Mouse (Mus musculus) spleen, adult 2 months (tissue): Measurements from ENCODE around the gene Fbxl17.

Experiments
- CTCF ChIP-seq: fragments of 200-500 bp; IDR thresholded peaks from 2 replicates; pipeline ENCODE4 v1.5.1; 2011; ENCODE audit warnings: mild to moderate bottlenecking, inconsistent platforms; ENCODE audit not compliant: insufficient read depth, insufficient read length, insufficient replicate concordance; ENCODE audit errors: extremely low read depth
- POLR2A ChIP-seq: fragments of 200-500 bp; IDR thresholded peaks from 2 replicates; pipeline ENCODE4 v1.6.1; 2011; ENCODE audit warnings: low read depth, low read length, inconsistent platforms

DNA sequence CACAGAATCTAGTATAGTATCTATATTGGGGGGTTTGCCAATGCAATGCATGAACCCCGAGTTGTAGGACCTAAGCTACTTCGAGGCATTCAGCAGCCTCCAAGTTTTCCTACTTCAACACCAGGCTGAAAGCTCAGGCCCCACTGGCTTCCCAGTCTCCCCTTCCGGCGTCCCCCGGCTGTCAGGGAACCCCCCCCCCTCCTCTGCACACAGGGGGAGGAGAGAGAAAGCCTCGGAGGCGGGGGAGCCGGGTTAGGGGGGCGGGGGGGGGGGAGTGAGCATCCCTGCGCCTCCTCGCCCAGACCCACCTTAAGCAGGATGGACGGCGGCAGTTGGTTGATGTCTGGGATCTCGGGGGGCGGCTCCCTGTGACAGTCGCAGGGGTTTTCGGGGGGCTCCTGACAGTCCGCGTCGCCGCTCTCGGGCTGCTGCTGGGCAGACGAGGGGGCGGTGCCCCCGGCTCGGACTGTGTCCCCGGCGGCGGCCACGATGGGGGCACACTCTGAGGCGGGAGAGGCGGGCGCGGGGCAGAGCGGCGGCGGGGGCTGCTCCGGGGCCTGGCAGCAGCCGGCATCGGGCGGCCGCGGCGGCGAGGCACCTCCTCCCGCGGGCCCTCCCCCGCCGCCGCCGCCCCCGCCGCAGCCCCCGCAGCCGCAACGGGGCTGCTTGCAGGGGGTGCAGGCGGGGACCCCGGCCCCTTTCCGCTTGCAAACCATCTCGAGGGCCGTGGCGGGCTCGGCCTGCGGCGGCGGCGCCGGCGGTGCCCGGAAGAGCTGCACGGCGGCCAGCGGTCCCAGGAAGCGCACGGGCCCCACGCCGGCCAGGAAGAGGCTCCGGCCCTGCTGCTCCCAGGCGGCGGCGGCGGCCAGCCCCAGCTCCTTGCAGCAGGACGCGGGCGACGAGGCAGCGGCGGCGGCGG, 841 bp downstream of the Fbxl17 start:
- TF ChIP-seq CTCF (no peak), POLR2A (no peak)
